Mouse (Mus musculus) lung, adult 2 months (tissue): ENCODE results near the gene Slco2b1.

Source experiments
- CTCF ChIP-seq: fragments of 200-500 bp; IDR thresholded peaks from 2 replicates; pipeline ENCODE4 v1.5.1; 2011; ENCODE audit warnings: mild to moderate bottlenecking, low read length, control low read depth; ENCODE audit not compliant: insufficient read depth
- POLR2A ChIP-seq: fragments of 200-500 bp; IDR thresholded peaks from 2 replicates; pipeline ENCODE4 v1.6.1; 2011; ENCODE audit warnings: low read depth, mild to moderate bottlenecking, control low read depth, low read length, borderline replicate concordance; ENCODE audit errors: extremely low read depth

GRCm38 (mm10) chr7:99711166-99711565 is at the start of gene Slco2b1:
- TF ChIP-seq CTCF (no peak), POLR2A (no peak)
